Mouse (Mus musculus): ENCODE measurements around the gene Gsap. TPM values are rescaled to one million over a fixed set of nuclear protein-coding genes. Genes with fewer than 3 reads are reported as not detected.

Gsap gene
- total and polyA plus RNA-seq, 2 experiments: 13.3 to 45.5 TPM

- H3K9ac ChIP-seq (ENCODE audit: low read depth, low read length): no peak overlapping the region
- TF ChIP-seq POLR2A (IDR thresholded peaks at IDR 0.05; ENCODE audit: extremely low read depth, insufficient read depth, low read length) (no peak), CTCF (IDR thresholded peaks at IDR 0.05; ENCODE audit: low read depth, low read length) (no peak)
- H3K27ac ChIP-seq (replicated peaks; ENCODE audit: insufficient read depth, low read depth, low read length): no peak overlapping the region
- H3K79me2 ChIP-seq (ENCODE audit: control insufficient read depth, insufficient read depth, low read length): no peaks in the 10 kb centered on the region
- WGBS: 87% methylated on average over 1 of the region's 1 CpGs
- no peaks in the 10 kb centered on the region for H3K27me3 ChIP-seq (ENCODE audit: control insufficient read depth, insufficient read depth, low read length)
- no peak overlapping the region for H3K4me3 ChIP-seq (ENCODE audit: insufficient read depth, low read depth, low read length)
- peaks cover 18% of the 10 kb centered on the region for H3K36me3 ChIP-seq (ENCODE audit: control insufficient read depth, insufficient read depth, low read length)
- DNase-seq (ENCODE audit: extremely low read depth, low read depth, low spot score): no peak
- H3K4me1 ChIP-seq (ENCODE audit: control insufficient read depth, insufficient read depth, low read length): no peaks in the 10 kb centered on the region
These were observed 59.2 kb downstream of the Gsap start for GRCm38 (mm10) chr5:21245241-21245640.

- no peak for DNase-seq (ENCODE audit: extremely low read depth, low read depth, low spot score)
- TF ChIP-seq POLR2A (IDR thresholded peaks at IDR 0.05; ENCODE audit: extremely low read depth, insufficient read depth, low read length): no peak
- no peak for TF ChIP-seq CTCF (IDR thresholded peaks at IDR 0.05; ENCODE audit: low read depth, low read length)
- H3K9ac ChIP-seq (ENCODE audit: low read depth, low read length): no peak overlapping the region
These were observed 60.7 kb downstream of the Gsap start for GRCm38 (mm10) chr5:21246794-21247193.

GRCm38 (mm10) chr5:21247916-21248315 lies 61.9 kb downstream of the Gsap start:
- H3K27ac ChIP-seq (replicated peaks; ENCODE audit: insufficient read depth, low read depth, low read length): no peak overlapping the region
- H3K9ac ChIP-seq (ENCODE audit: low read depth, low read length): no peak overlapping the region
- 94% methylated on average over 2 of the region's 2 CpGs for WGBS
- no peak for DNase-seq (ENCODE audit: extremely low read depth, low read depth, low spot score)
- TF ChIP-seq CTCF (IDR thresholded peaks at IDR 0.05; ENCODE audit: low read depth, low read length): no peak
- TF ChIP-seq POLR2A (IDR thresholded peaks at IDR 0.05; ENCODE audit: extremely low read depth, insufficient read depth, low read length): no peak
- peaks cover 35% of the 10 kb centered on the region for H3K36me3 ChIP-seq (ENCODE audit: control insufficient read depth, insufficient read depth, low read length)
- H3K4me1 ChIP-seq (ENCODE audit: control insufficient read depth, insufficient read depth, low read length): no peaks in the 10 kb centered on the region
- no peaks in the 10 kb centered on the region for H3K27me3 ChIP-seq (ENCODE audit: control insufficient read depth, insufficient read depth, low read length)
- no peak overlapping the region for H3K4me3 ChIP-seq (ENCODE audit: insufficient read depth, low read depth, low read length)
- H3K79me2 ChIP-seq (ENCODE audit: control insufficient read depth, insufficient read depth, low read length): no peaks in the 10 kb centered on the region

More at GRCm38 (mm10) chr5:21246794-21247193, 60.7 kb downstream of the Gsap start:
- WGBS: 86% methylated on average over 6 of the region's 6 CpGs
- Histone ChIP-seq H3K27me3 (ENCODE audit: control insufficient read depth, insufficient read depth, low read length) (no peaks in the 10 kb centered on the region), H3K36me3 (ENCODE audit: control insufficient read depth, insufficient read depth, low read length) (peaks cover 31% of the 10 kb centered on the region), H3K79me2 (ENCODE audit: control insufficient read depth, insufficient read depth, low read length) (no peaks in the 10 kb centered on the region), H3K27ac (replicated peaks; ENCODE audit: insufficient read depth, low read depth, low read length) (no peak overlapping the region), H3K4me1 (ENCODE audit: control insufficient read depth, insufficient read depth, low read length) (no peaks in the 10 kb centered on the region), H3K4me3 (ENCODE audit: insufficient read depth, low read depth, low read length) (no peak overlapping the region)

- no peaks in the 10 kb centered on the region for H3K27me3 ChIP-seq (ENCODE audit: control insufficient read depth, insufficient read depth, low read length)
- no peak for DNase-seq (ENCODE audit: extremely low read depth, low read depth, low spot score)
- 73% methylated on average over 5 of the region's 5 CpGs for WGBS
- H3K27ac ChIP-seq (replicated peaks; ENCODE audit: insufficient read depth, low read depth, low read length): no peak overlapping the region
- H3K4me3 ChIP-seq (ENCODE audit: insufficient read depth, low read depth, low read length): no peak overlapping the region
- H3K79me2 ChIP-seq (ENCODE audit: control insufficient read depth, insufficient read depth, low read length): no peaks in the 10 kb centered on the region
- no peak overlapping the region for H3K9ac ChIP-seq (ENCODE audit: low read depth, low read length)
- TF ChIP-seq POLR2A (IDR thresholded peaks at IDR 0.05; ENCODE audit: extremely low read depth, insufficient read depth, low read length): no peak
- no peak for TF ChIP-seq CTCF (IDR thresholded peaks at IDR 0.05; ENCODE audit: low read depth, low read length)
- no peaks in the 10 kb centered on the region for H3K4me1 ChIP-seq (ENCODE audit: control insufficient read depth, insufficient read depth, low read length)
- H3K36me3 ChIP-seq (ENCODE audit: control insufficient read depth, insufficient read depth, low read length): peaks cover 40% of the 10 kb centered on the region
These were observed 62.8 kb downstream of the Gsap start for GRCm38 (mm10) chr5:21248834-21249233.

GRCm38 (mm10) chr5:21254731-21255525 lies 68.9 kb downstream of the Gsap start:
- Histone ChIP-seq H3K27ac (replicated peaks; ENCODE audit: insufficient read depth, low read depth, low read length) (no peak overlapping the region), H3K36me3 (ENCODE audit: control insufficient read depth, insufficient read depth, low read length) (peaks cover 52% of the 10 kb centered on the region), H3K79me2 (ENCODE audit: control insufficient read depth, insufficient read depth, low read length) (no peaks in the 10 kb centered on the region; the same call in 1 of the 2 replicates), H3K9ac (ENCODE audit: low read depth, low read length) (no peak overlapping the region), H3K27me3 (ENCODE audit: control insufficient read depth, insufficient read depth, low read length) (no peaks in the 10 kb centered on the region), H3K4me1 (ENCODE audit: control insufficient read depth, insufficient read depth, low read length) (no peaks in the 10 kb centered on the region), H3K4me3 (ENCODE audit: insufficient read depth, low read depth, low read length) (no peak overlapping the region)
- WGBS: 96% methylated on average over 12 of the region's 12 CpGs
- no peak for DNase-seq (ENCODE audit: extremely low read depth, low read depth, low spot score)
- no peak for TF ChIP-seq POLR2A (IDR thresholded peaks at IDR 0.05; ENCODE audit: extremely low read depth, insufficient read depth, low read length)
- no peak for TF ChIP-seq CTCF (IDR thresholded peaks at IDR 0.05; ENCODE audit: low read depth, low read length)

- Histone ChIP-seq H3K79me2 (ENCODE audit: control insufficient read depth, insufficient read depth, low read length) (no peaks in the 10 kb centered on the region; the same call in 1 of the 2 replicates), H3K27ac (replicated peaks; ENCODE audit: insufficient read depth, low read depth, low read length) (no peak overlapping the region), H3K4me1 (ENCODE audit: control insufficient read depth, insufficient read depth, low read length) (no peaks in the 10 kb centered on the region), H3K4me3 (ENCODE audit: insufficient read depth, low read depth, low read length) (no peak overlapping the region), H3K27me3 (ENCODE audit: control insufficient read depth, insufficient read depth, low read length) (no peaks in the 10 kb centered on the region), H3K36me3 (ENCODE audit: control insufficient read depth, insufficient read depth, low read length) (peaks cover 49% of the 10 kb centered on the region), H3K9ac (ENCODE audit: low read depth, low read length) (no peak overlapping the region)
- DNase-seq (ENCODE audit: extremely low read depth, low read depth, low spot score): peak; percentile 11
- no peak for TF ChIP-seq POLR2A (IDR thresholded peaks at IDR 0.05; ENCODE audit: extremely low read depth, insufficient read depth, low read length)
- WGBS: 81% methylated on average over 5 of the region's 5 CpGs
These were observed 69.6 kb downstream of the Gsap start for GRCm38 (mm10) chr5:21255551-21256132.

All from liver, adult 2 months (tissue).